Mouse (Mus musculus): ENCODE data around the gene Tsc22d4.

DNA sequence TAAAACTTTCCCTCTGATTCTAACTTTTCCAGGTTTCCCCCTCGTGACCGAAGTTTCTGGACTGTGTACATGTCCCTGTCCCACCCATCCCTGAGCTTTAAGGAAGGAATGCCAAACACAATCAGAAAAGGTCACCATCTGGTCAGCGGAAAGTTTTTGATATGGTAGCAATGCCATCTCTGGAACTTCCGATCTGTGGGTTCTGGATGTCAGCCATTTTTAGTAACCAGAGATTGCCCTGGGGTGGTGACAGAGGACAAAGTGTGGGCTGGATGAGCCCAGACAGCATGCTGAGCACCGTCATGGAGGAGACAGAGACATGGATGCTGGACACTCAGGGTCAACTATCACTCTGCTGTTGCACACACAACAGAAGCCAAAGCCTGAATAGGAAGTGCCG is 26.4 kb upstream of the Tsc22d4 start:
- TF ChIP-seq CTCF (IDR thresholded peaks at IDR 0.05; ENCODE audit: low read depth), result no peak
- no peak for TF ChIP-seq EP300 (IDR thresholded peaks at IDR 0.05; ENCODE audit: low read depth)

Data from heart, postnatal 0 days (tissue).